Mouse (Mus musculus) hindlimb bud, embryonic 11.5 days (tissue): ENCODE data around the gene Rab38.

ENCODE experiments used
- DNase-seq: peaks from one replicate; pipeline ENCODE4 v3.0.0-alpha.2; 2012; ENCODE audit warnings: low read depth, low spot score; ENCODE audit errors: extremely low spot score

Gene Rab38

GRCm38 (mm10) chr7:88429786-88430691 lies at the start of gene Rab38:
TSS of gene Rab38 (plus strand) at chr7:88430273.
- DNase-seq: peak; percentile 14

GRCm38 (mm10) chr7:88394568-88394967 lies 35.5 kb upstream of the Rab38 start:
- DNase-seq: no peak

DNA sequence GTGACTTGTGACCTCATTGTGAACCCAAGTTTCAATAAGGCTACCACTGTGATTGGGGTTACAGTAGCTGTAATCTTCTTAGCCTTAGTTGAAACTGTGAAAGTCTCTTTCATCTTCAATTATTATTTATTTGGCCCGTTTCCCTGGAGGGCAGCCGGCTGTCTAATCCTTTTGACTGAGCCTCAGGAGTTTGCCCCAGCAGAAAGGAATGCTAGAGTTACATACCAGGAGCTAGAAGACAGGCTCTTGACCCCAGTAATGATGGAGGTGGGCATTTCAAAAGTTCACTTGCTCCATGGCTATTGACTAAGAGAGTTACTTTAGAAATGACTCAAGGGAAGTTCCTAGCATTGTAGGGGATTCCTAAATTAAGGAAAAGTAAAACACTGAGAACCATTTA lies 34.3 kb upstream of the Rab38 start:
- no peak for DNase-seq

DNA sequence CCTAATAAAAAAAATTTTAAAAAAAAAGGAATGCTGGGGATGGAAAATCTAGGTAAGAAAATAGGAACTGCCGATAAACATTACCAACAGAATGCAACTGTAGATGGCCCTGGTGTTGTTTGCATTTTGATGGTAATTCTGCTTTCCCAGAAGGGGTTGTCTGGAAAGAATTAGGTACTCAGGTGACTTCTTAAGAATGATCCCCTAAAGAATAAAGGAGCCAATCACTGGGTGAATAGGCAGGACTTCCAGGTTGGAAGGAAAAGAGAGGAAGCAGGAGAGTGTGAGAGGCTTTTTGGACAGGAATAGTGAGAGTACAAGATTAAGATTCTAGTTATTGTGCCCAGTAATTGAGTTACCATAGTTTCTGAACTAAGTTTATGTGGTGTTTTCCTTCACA lies 24.8 kb upstream of the Rab38 start:
- DNase-seq: no peak

GRCm38 (mm10) chr7:88406466-88406865 lies 23.6 kb upstream of the Rab38 start:
- DNase-seq: no peak

DNA sequence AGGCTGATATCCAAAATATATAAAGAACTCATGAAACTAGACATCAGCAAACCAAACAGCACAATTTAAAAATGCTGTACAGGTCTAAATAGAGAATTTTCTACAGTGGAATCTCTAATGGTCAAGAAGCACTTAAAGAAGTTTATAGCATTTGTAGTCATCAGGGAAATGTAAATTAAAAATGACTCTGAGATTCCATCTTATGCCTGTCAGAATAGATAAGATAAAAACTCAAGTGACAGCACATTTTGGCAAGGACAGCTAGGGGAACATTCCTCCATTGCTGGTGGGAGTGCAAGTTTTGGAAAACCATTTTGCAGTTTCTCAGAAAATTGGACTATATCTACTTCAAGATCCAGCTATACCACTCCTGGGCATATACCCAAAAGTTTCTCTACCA lies 8.3 kb upstream of the Rab38 start:
- no peak for DNase-seq

- DNase-seq: no peak
These were observed 6.2 kb upstream of the Rab38 start for GRCm38 (mm10) chr7:88423889-88424288.

GRCm38 (mm10) chr7:88425744-88426143 lies 4.3 kb upstream of the Rab38 start:
- no peak for DNase-seq

DNA sequence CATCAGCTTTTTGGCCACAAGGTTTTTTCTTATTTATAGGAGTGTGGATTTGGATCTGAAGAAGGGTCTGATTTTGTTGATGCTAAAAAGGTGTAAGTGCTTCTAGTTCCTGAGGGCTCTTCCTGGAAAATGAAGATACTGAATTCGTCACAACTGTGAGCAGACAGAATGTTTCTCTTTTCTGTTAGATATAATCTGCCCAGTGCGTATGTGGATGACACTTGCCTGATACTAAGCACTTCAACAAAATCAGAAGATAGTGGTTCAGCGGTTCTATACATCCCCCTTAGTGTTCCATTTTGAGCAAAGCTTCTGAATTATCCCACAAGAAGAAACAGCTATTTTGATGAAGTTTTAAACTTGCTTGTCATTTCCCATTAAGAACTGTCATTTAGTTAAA lies 2.6 kb upstream of the Rab38 start:
- no peak for DNase-seq

GRCm38 (mm10) chr7:88430692-88431084 lies 615 bp downstream of the Rab38 start:
- no peak for DNase-seq

DNA sequence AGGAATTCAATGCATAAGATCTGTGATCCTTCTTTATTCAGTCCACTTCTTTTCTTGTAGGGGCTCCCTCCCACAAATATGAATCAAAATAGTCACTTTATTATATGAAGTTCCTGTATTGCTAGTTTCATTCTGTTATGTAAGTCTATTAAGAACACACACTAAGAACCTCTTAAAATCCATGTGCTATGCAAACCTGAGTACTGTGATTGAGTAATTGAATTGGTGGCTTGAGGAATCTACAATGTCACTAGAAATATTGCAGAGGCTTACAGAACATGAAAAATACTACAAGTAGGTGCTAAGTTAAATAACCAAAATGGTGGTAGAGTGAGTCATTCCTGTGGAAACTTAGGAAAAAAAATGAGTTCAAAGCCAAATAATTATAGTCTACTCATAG lies 10.2 kb downstream of the Rab38 start:
- DNase-seq: no peak

- DNase-seq: no peak
These were observed 12.6 kb downstream of the Rab38 start for GRCm38 (mm10) chr7:88442649-88443048.

DNA sequence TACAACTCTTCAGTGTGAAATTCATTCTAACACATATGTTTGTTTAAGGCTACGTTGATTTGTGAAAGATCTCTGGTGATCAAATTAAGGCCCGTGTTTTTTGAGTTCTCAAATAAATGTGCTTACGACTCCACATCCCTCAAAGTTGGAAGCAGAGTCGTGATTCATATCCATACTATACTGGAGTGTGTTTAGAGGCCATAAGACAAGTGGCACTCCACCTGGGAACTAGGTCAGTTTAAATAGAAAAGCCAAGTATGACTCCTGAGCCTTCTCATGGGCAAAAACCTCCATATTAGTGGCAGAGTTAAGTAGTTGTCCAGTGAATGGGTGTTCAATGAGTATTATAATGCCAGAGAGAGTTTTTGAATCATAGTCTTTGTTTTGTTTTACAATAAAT lies 13.4 kb downstream of the Rab38 start:
- no peak for DNase-seq

DNA sequence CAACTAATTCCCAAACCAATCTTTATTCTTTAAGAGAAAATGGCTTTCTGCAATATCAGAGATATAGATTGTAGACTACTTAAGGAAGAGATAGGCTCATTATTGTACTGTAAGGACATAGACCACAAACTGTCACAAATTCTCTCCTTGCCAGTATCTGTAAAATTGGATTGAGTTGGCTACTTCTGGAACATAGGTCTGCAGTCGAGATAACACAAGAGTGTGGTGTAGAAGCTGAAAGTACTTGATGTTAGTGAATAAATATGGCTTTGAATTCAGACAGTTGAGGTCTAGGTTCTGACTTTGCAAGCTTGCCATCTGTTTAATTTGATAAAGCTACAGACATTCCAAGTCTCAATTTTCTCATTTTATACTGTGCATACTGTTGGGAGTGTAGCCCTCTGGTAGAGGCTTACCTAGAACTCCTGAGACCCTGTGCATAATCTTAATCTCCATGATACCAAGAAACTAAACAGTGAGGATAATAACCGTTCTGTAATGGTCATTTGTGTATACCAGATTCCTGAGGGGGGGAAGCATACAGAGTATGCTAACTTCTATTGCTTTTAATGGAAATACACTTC lies 15.3 kb downstream of the Rab38 start:
- no peak for DNase-seq

GRCm38 (mm10) chr7:88453234-88453633 lies 23.2 kb downstream of the Rab38 start:
- no peak for DNase-seq

GRCm38 (mm10) chr7:88457827-88458226 lies 27.8 kb downstream of the Rab38 start:
- DNase-seq: no peak

- DNase-seq: no peak
These were observed 37.7 kb downstream of the Rab38 start for GRCm38 (mm10) chr7:88467754-88468153.

GRCm38 (mm10) chr7:88482110-88482619 lies 52.1 kb downstream of the Rab38 start:
- DNase-seq: no peak

DNA sequence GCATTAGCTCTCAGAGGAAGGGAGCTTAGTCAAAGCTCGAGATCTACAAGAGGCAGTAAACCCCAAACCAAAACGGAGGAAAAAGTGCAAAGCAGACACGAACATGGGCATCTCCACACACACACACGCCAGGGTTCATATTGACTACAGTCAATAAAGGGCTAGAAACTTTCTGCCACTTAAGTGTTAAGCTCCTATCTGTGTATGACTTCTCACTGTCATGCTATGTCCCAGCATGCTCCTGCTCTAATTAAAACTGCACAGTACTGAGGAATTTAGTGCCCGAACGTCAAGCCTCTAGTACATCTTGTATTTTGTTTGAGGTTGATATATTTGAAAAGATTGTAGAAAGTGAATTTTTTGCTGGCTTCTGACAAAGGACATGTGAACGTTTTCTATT lies 52.6 kb downstream of the Rab38 start:
- no peak for DNase-seq

- no peak for DNase-seq
These were observed 60.9 kb downstream of the Rab38 start for GRCm38 (mm10) chr7:88491020-88491419.

GRCm38 (mm10) chr7:88502217-88502817 lies 72.2 kb downstream of the Rab38 start:
- DNase-seq: no peak

DNA sequence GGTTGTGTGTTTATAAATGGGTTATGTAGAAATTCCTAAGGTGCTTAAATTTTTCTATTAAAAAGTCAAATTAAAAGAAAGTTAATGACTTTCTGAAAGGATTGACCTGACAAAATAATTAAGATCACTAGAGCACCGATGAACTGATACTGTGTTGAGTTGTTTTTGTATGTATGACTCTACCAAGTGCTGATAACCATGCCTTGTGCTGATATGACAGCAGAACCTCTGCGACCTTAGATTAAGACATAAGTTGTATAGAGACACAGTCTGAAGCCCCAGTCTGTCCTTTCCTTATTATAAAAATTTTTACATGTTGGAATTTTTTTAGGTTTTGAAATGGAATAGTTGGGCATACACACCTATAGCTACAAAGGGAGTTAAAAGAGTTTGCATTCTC lies 79.7 kb downstream of the Rab38 start:
- no peak for DNase-seq
